Mouse (Mus musculus) stomach, embryonic 16.5 days (tissue): ENCODE data around the gene Bend5. TPM values are rescaled to one million over a fixed set of nuclear protein-coding genes. Genes with fewer than 3 reads are reported as not detected.
A peak's percentile ranks its signal among the peaks of the same experiment; 100 is the strongest.

Source experiments
- ATAC-seq: fragments of 200-750 bp; cut with Nextera tagmentation; 2 replicates; pipeline ENCODE4 v1.8.0; 2017; ENCODE audit warnings: moderate number of reproducible peaks, moderate TSS enrichment; ENCODE audit not compliant: insufficient read depth, low FRiP score
- H3K27ac ChIP-seq: fragments of 300-500 bp; sonication (generic); 2 replicates; pipeline ENCODE4 v1.5.1; 2014; ENCODE audit warnings: low read length
- H3K27me3 ChIP-seq: fragments of 300-500 bp; sonication (generic); 2 replicates; pipeline ENCODE4 v1.6.1; 2014; ENCODE audit warnings: low read length, control low read depth, mixed read lengths; ENCODE audit not compliant: control insufficient read depth, insufficient read depth
- H3K36me3 ChIP-seq: fragments of 300-500 bp; sonication (generic); 2 replicates; pipeline ENCODE4 v1.6.1; 2014; ENCODE audit warnings: low read length; ENCODE audit not compliant: control insufficient read depth, insufficient read depth
- H3K4me1 ChIP-seq: fragments of 300-500 bp; sonication (generic); 2 replicates; pipeline ENCODE4 v1.6.1; 2014; ENCODE audit warnings: low read length, control low read depth, mixed read lengths; ENCODE audit not compliant: control insufficient read depth, insufficient read depth
- H3K4me2 ChIP-seq: fragments of 300-500 bp; sonication (generic); 2 replicates; pipeline ENCODE4 v1.6.1; 2014; ENCODE audit warnings: low read depth, low read length, mixed read lengths
- H3K4me3 ChIP-seq: fragments of 300-500 bp; sonication (generic); replicated peaks from 2 replicates; pipeline ENCODE4 v1.5.1; 2014; ENCODE audit warnings: mild to moderate bottlenecking, low read length
- H3K9ac ChIP-seq: fragments of 300-500 bp; sonication (generic); 2 replicates; pipeline ENCODE4 v1.6.1; 2014; ENCODE audit warnings: low read length
- H3K9me3 ChIP-seq: fragments of 300-500 bp; sonication (generic); replicated peaks from 2 replicates; pipeline ENCODE4 v1.6.1; 2016; ENCODE audit warnings: low read length, control low read depth; ENCODE audit not compliant: control insufficient read depth
- WGBS: fragments of 180-500 bp; shearing (Covaris S2); extraction: QIAGEN DNeasy Blood & Tissue Kit; methylation state at CpG from one replicate; pipeline ENCODE4 v1.1.7; 2014; 5-methylcytosine and 5-hydroxymethylcytosine counted together
- polyA plus RNA-seq: library from polyadenylated mRNA; unstranded; fragments of >200 nt; fragmentation: Nextera tagmentation; extraction: Ambion mirVana; gene quantifications from 2 replicates; pipeline ENCODE4 v1.2.1, GENCODE M21; 2015

The Bend5 gene
- polyA plus RNA-seq, 1 experiment from 2014 or later, result 29.3 TPM

DNA sequence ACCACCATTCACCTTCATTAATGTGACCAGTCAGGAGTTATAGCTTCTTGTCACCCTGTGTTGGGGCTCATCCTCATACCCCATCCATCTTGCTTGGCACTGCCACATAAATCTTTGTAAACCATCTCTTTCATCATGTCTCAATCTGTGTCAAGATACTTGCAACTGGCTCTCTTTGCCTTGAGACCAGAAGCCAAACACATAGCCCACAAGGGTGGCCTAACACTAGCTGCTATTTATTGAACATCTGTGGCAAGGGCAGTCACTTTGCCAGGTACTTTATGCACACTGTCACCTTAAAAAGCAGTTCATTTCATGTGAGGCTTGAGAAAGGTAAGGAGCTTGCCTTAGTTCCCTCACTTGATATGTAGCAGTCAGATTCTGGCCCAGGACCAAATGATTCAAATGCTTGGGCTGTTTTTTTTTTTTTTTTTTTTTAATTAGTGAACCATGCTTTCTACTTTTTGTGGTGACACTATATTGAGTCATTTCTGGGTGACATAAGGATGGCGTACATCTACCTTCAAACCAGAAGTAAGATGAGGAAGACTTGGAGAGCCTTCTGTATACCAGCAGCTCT, 9.7 kb downstream of the Bend5 start:
- Histone ChIP-seq H3K4me2 (no peak overlapping the region), H3K4me3 (no peak overlapping the region), H3K4me1 (peaks cover 13% of the 10 kb centered on the region; the same call in 1 of the 2 replicates), H3K9ac (no peak overlapping the region), H3K36me3 (no peaks in the 10 kb centered on the region), H3K27me3 (no peaks in the 10 kb centered on the region), H3K9me3 (no peaks in the 10 kb centered on the region), H3K27ac (no peak overlapping the region)
- 84% methylated on average over 1 of the region's 1 CpGs for WGBS
- ATAC-seq, result no peak

DNA sequence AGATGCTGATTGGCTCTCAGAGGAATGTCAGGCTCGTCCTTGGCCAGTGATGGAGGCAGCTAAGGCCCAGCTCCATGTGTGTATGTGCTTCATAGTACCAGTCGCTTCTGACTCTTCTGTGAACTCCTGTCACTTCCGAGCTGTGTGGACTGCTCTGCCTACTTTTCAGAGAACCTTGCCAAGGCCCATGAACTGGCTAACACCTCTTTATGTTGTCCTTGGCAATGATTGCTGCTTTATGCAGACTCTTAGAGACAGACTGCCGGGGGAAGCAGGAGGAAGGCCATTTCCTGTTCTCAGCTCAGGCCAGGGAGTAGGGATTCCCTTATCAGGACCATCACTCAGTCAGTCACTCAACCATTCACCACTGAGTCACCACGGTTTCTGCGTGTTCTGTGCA, 10.4 kb downstream of the Bend5 start:
- no peak for ATAC-seq
- H3K9ac ChIP-seq, result no peak overlapping the region
- 53% methylated on average over 6 of the region's 6 CpGs for WGBS
- no peak overlapping the region for H3K4me2 ChIP-seq
- no peaks in the 10 kb centered on the region for H3K36me3 ChIP-seq
- no peak overlapping the region for H3K27ac ChIP-seq
- no peaks in the 10 kb centered on the region for H3K9me3 ChIP-seq
- H3K4me1 ChIP-seq, result peaks cover 6% of the 10 kb centered on the region; the same call in 1 of the 2 replicates
- H3K4me3 ChIP-seq, result no peak overlapping the region
- no peaks in the 10 kb centered on the region for H3K27me3 ChIP-seq

DNA sequence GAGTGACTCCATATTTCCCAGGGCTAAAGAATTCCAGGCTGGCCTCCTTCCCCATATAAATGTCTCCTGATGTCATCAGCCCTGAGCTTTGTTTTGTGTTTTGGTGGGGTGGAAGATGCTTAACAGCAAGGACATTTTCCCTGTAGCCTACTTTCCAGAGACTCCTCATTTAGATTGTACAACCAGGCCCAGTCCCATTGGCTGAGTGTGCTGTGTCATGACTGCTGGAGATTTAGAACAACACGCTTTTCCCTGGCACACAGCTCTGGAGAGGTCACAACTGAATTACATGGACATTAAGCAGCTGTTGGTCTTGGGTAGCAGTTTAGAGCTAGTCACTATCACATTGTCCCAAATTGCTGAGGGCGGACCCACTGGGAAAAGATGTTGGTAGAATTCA, 16.4 kb downstream of the Bend5 start:
- ATAC-seq, result peak; percentile 28
- no peak overlapping the region for H3K4me2 ChIP-seq
- WGBS, result 84% methylated on average over 2 of the region's 2 CpGs
- no peaks in the 10 kb centered on the region for H3K27me3 ChIP-seq
- no peak overlapping the region for H3K27ac ChIP-seq
- peaks cover 8% of the 10 kb centered on the region; the same call in 1 of the 2 replicates for H3K36me3 ChIP-seq
- no peak overlapping the region for H3K9ac ChIP-seq
- no peak overlapping the region for H3K4me3 ChIP-seq
- peaks cover 7% of the 10 kb centered on the region for H3K4me1 ChIP-seq
- H3K9me3 ChIP-seq, result no peaks in the 10 kb centered on the region

DNA sequence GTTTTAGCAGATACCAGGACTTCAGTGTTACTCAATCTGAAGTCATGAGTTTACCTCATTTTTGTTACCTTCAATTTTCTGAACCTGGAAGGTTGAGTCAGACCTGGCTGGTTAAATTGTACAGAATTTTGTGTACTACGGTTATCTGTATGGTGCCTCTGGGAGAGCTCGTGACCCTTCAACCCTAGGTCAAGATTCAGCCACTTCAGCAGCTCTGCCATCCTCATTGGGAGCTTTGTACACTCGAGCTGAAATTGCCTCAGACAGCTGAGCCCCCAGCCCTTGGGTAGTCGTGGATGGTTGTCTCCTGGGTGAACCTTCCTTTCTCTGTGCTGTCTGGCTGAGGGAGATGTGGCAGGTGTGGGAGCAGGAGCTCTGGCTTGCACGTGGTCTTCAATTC, 17.2 kb downstream of the Bend5 start:
- Histone ChIP-seq H3K9ac (no peak overlapping the region), H3K36me3 (peaks cover 10% of the 10 kb centered on the region; the same call in 1 of the 2 replicates)
- peak; percentile 51; the same call in 1 of the 2 replicates for ATAC-seq

DNA sequence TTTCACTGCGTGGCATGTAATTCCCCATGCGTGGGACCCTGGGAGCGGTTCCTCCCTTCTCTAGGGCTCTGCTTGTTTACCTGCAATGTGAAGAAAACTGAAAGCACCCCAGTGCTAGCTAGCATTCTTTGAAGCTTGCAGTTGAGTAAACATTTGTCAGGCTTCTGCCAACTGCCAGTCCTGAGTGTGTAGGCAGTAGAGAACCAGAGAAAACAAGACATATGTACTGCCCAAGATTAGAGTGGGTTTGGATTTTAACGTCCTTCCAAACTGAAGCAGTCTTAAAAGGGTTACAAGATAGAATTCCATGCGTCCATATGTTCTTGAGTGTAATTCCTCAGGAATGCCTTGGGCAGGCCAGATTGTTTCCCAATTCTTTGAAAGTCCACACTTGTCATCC, 17.6 kb downstream of the Bend5 start:
- no peaks in the 10 kb centered on the region for H3K9me3 ChIP-seq
- 58% methylated on average over 5 of the region's 5 CpGs for WGBS

More for the DNA sequence above, 17.2 kb downstream of the Bend5 start:
- Histone ChIP-seq H3K27me3 (no peaks in the 10 kb centered on the region), H3K4me2 (no peak overlapping the region), H3K27ac (no peak overlapping the region), H3K9me3 (no peaks in the 10 kb centered on the region), H3K4me3 (no peak overlapping the region), H3K4me1 (peaks cover 7% of the 10 kb centered on the region)
- 54% methylated on average over 5 of the region's 5 CpGs for WGBS

DNA sequence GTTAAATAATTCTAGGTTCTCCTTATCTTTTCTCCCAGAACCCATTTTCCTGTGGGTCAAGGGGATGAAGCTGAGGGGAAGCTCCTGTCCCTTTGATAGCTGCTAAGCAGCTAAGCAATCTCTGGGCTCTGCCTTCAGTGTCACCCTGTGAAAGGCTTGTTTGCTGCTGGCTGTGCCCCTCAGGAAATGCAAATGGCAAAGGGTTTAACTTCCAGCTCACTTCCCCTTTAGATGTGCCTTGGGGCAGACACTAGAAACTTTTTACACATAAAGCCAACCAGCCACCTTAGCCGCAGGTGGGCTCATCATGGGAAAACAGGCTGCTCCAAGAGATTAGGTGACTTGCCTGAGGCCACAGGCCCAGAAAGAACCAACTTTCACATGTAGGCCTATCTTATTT, 26.9 kb downstream of the Bend5 start:
- H3K9ac ChIP-seq, result no peak overlapping the region
- no peaks in the 10 kb centered on the region for H3K27me3 ChIP-seq
- H3K36me3 ChIP-seq, result no peaks in the 10 kb centered on the region; the same call in 1 of the 2 replicates
- H3K9me3 ChIP-seq, result no peaks in the 10 kb centered on the region
- no peak overlapping the region for H3K27ac ChIP-seq
- H3K4me3 ChIP-seq, result no peak overlapping the region
- peaks cover 5% of the 10 kb centered on the region; the same call in 1 of the 2 replicates for H3K4me1 ChIP-seq
- no peak for ATAC-seq
- 79% methylated on average over 1 of the region's 1 CpGs for WGBS
- H3K4me2 ChIP-seq, result no peak overlapping the region

More for the DNA sequence above, 17.6 kb downstream of the Bend5 start:
- H3K36me3 ChIP-seq, result peaks cover 10% of the 10 kb centered on the region; the same call in 1 of the 2 replicates
- H3K4me1 ChIP-seq, result peaks cover 7% of the 10 kb centered on the region
- no peaks in the 10 kb centered on the region for H3K27me3 ChIP-seq
- ATAC-seq, result no peak
- no peak overlapping the region for H3K9ac ChIP-seq
- H3K4me3 ChIP-seq, result no peak overlapping the region
- no peak overlapping the region for H3K27ac ChIP-seq
- no peak overlapping the region for H3K4me2 ChIP-seq

DNA sequence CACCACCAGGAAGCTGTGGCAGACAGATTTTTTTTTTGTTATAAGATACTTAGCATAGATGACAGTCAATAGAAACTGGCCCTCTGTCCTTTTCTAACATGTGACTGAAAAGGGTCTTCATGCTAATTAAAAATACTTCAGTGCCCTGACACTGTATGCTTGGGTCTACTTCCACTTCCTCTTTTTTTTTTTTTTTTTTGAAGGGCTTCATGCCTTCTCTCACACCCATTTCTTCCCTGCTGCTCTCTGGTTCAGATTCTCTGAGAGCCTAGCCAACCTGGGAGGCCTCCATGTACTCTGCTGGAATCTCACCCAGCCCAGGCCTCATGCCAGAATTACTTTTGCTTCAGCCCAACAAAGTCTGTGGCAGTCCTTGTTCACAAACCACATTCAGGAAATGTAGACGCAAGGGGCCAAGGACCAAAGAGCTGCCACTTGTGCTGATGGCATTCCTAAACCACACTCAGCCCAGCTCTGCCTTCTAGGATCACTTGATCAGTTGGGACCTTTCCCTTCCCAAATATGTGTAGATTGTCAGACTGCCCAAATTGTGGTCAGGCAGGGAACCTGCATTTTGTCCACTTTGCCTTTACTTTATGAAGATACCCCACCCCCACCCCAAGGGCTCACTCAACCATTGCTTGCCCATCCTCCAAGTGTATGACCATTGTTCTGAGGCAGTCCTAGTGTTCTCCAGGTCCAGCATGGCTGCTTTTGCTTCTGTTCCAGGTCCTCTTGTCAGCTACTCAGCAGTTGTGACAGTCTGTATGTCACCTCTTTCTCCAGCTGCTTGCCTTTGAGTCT, 27.8 kb downstream of the Bend5 start:
- Histone ChIP-seq H3K4me3 (no peak overlapping the region), H3K36me3 (peaks cover 3% of the 10 kb centered on the region; the same call in 1 of the 2 replicates), H3K9ac (no peak overlapping the region), H3K27me3 (no peaks in the 10 kb centered on the region), H3K9me3 (no peaks in the 10 kb centered on the region), H3K4me2 (no peak overlapping the region), H3K4me1 (peaks cover 5% of the 10 kb centered on the region; the same call in 1 of the 2 replicates), H3K27ac (no peak overlapping the region; the same call in 1 of the 2 replicates)
- ATAC-seq, result no peak
- 58% methylated on average over 1 of the region's 1 CpGs for WGBS

DNA sequence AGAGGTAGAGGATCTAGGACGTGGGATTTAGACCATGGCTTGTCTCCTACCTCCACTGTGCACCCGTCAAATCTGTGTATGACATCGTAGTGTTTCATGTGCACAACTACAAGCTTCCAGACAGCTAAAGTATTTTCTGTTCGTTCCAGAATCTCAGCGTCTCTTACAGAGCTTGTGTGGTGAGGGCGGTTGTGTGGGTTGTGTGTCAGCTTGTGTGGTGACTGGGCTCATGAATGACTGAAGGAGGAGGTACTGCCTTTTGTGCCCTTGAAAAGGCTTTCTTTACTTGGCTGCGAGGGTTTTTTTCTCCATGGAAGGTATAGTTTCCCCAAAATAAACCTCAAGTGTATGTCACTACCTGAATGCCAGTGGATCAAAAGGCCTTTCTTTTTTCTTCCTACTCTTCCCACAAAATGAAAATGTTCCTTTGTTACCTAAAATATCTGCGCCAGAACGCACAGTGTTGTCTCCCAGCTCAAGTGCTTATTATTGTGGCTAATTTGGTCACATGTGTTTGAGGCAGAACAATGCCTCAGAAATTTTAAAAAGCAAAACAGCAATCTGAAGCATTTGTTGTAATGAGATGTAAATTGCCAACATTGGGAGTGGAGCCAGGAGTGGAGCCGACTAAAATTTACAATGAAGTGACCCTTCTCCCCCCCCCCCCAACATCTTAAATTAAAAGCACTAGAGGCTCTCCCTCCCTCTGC, 29.3 kb downstream of the Bend5 start:
- no peak for ATAC-seq
- Histone ChIP-seq H3K4me1 (peaks cover 6% of the 10 kb centered on the region; the same call in 1 of the 2 replicates), H3K36me3 (peaks cover 3% of the 10 kb centered on the region; the same call in 1 of the 2 replicates), H3K4me3 (no peak overlapping the region), H3K9me3 (no peaks in the 10 kb centered on the region), H3K9ac (no peak overlapping the region), H3K27ac (no peak overlapping the region), H3K4me2 (no peak overlapping the region), H3K27me3 (no peaks in the 10 kb centered on the region)
- 79% methylated on average over 10 of the region's 10 CpGs for WGBS
